Mouse (Mus musculus): ENCODE data around the gene Dop1a. TPM values are rescaled to one million over a fixed set of nuclear protein-coding genes. Genes with fewer than 3 reads are reported as not detected.
A peak's percentile ranks its signal among the peaks of the same experiment; 100 is the strongest.

The Dop1a gene
- polyA plus RNA-seq (2016; fragmentation: Nextera tagmentation; extraction: Ambion mirVana), result 6.7 and 10.1 TPM in 2 replicates

DNA sequence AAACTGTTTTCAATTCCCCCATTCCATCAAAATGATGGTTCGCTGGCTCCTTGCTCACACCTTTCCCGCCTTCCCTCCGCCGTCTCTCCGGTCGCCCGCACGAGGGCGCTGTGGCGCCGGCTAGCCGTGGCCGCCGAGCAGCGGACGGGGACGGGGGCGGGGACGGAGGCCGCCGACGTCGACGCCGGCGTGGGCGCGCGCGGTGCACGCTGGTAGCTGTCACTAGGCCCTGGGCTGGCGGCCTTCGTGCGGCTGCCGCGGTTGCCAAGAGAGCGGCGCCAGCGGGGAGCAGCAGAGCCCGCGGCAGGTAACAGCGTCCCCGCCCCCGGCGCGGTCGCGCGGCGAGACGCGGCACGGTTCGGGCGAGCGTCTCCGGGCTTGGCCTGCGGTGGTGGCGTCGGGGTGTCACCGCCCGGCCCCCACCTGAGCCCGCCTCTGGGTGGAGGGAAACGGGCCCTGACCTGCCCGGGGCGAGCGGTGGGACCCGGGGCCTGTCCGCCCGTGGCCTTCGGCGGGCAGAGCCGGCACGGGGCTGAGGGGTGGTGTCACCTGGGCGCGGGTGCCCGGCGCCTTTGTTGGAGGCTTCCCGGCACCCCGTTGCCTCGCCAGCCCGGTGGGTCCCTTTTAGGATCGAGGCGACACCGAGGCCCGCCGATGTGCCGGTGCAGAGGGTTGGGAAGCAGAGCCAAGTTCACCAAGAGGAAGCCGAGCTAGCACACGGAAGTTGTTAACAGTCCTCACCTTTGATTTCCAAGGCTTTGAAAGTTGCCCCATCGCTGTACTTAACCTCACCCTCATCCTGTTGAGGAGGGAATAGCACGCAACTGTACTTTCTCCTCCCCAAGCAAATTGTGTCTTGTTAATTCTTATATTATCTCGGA is at the start of gene Dop1a:
Gene Dop1a (plus strand): TSS at position 165 of the 881 bp plus-strand sequence.
- peak within 1 kb of the TSS; percentile 80 for H3K27ac ChIP-seq (replicated peaks)

DNA sequence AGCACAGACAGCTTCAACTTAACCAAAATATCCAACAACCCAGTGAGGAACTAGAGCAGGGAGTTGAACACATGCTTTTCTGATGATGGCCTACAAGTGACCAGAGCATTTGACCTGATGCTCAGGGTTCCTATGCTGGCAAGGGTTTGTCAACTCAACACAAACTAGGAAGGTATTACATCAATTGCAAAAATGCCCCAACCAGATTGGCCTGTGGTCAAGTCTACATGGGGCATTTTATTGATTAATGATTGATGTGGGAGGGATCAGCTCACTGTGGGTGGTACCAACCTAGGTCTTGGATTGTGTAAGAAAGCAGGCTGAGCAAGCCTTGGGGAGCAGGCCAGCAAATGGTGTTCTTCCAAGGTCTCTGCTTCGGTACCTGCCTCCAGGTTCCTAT is 49.0 kb upstream of the Dop1a start:
- Histone ChIP-seq H3K4me1 (no peaks in the 10 kb centered on the region), H3K27ac (replicated peaks) (no peak overlapping the region), H3K4me3 (no peak overlapping the region), H3K27me3 (ENCODE audit: low read depth, poor library complexity, severe bottlenecking) (no peaks in the 10 kb centered on the region), H3K9me3 (replicated peaks) (no peaks in the 10 kb centered on the region), H3K36me3 (peaks cover 3% of the 10 kb centered on the region; the same call in 1 of the 2 replicates)
- 91% methylated on average over 1 of the region's 1 CpGs for WGBS
- DNase-seq (ENCODE audit: low spot score), result no peak

More for the DNA sequence above, at the start of gene Dop1a:
- WGBS, result 1% methylated on average over 89 of the region's 93 CpGs
- H3K36me3 ChIP-seq, result no peaks in the 10 kb centered on the region
- peaks cover 16% of the 10 kb centered on the region for H3K4me1 ChIP-seq
- DNase-seq (ENCODE audit: low spot score), result peak; percentile 89
- H3K27me3 ChIP-seq (ENCODE audit: low read depth, poor library complexity, severe bottlenecking), result peaks cover 23% of the 10 kb centered on the region
- no peaks in the 10 kb centered on the region for H3K9me3 ChIP-seq (replicated peaks)
- H3K4me3 ChIP-seq, result peak within 1 kb of the TSS; percentile 81

DNA sequence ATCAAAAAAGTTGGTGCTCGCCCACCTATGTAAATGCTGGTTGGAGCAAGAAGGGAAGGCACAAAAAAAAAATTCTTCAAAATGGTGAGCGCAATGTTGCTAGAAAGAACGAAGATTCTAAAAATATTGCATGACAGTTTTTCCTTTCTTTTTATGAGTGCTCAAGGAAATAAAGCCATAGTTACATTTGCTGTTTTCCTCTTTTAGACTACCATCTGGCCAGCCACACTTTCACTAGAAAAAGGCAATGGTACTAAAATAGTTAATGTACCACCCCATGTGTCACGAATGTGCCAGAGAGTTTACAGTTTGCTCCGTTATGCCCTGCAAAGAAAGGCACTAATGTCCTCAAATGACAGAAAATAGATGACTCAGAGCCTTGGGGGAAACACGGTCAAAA is 47.6 kb upstream of the Dop1a start:
- no peak overlapping the region for H3K4me3 ChIP-seq
- H3K9me3 ChIP-seq (replicated peaks), result no peaks in the 10 kb centered on the region
- H3K4me1 ChIP-seq, result no peaks in the 10 kb centered on the region
- DNase-seq (ENCODE audit: low spot score), result no peak
- no peaks in the 10 kb centered on the region for H3K27me3 ChIP-seq (ENCODE audit: low read depth, poor library complexity, severe bottlenecking)
- no peak overlapping the region for H3K27ac ChIP-seq (replicated peaks)
- peaks cover 3% of the 10 kb centered on the region; the same call in 1 of the 2 replicates for H3K36me3 ChIP-seq
- WGBS, result 91% methylated on average over 6 of the region's 6 CpGs

DNA sequence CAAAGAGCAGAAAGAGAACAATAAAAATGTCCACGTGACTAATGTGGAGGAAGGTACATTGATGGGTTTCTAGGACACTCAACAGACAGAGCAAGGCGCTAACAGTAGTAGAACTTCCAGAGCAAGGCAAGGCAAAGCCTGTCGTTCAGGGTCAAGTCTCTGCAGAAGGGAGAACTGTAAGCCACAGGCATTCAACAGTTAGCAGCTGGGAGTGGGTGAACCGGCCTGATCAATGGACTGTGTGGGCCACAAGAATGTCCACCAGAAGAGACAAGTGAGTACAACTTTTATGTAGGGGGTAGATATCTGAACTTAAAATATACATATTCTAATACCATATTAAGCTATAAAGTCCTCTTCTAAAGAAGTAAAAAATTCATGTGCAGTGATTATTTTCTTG is 43.6 kb upstream of the Dop1a start:
- Histone ChIP-seq H3K4me3 (no peak overlapping the region), H3K9me3 (replicated peaks) (no peaks in the 10 kb centered on the region), H3K36me3 (no peaks in the 10 kb centered on the region), H3K27ac (replicated peaks) (no peak overlapping the region), H3K4me1 (no peaks in the 10 kb centered on the region), H3K27me3 (ENCODE audit: low read depth, poor library complexity, severe bottlenecking) (no peaks in the 10 kb centered on the region)
- 88% methylated on average over 4 of the region's 4 CpGs for WGBS
- no peak for DNase-seq (ENCODE audit: low spot score)

DNA sequence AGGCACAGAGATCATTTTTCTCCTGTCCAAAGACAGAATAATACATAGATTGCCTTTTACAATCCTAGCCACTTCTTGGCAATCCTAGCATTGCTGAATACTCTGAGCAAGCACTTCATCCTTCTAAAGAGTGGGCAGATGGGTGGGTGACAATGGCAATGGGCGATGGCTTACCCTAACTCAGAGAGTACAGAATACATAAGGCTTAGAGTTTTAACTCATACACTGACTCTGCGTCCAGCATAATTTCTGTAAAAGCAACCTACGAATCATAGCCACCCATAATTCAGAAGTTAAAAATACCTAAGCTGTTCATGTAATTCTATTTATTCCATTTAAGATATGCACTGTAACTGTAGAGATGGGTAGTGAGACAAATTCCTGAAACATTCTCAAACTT is 31.4 kb upstream of the Dop1a start:
- Histone ChIP-seq H3K4me3 (no peak overlapping the region), H3K4me1 (peaks cover 16% of the 10 kb centered on the region), H3K27me3 (ENCODE audit: low read depth, poor library complexity, severe bottlenecking) (no peaks in the 10 kb centered on the region), H3K36me3 (0 out of 2 replicates have a peak, but pooled peaks cover 3% of the 10 kb centered on the region), H3K9me3 (replicated peaks) (no peaks in the 10 kb centered on the region), H3K27ac (replicated peaks) (no peak overlapping the region)
- no peak for DNase-seq (ENCODE audit: low spot score)
- 95% methylated on average over 3 of the region's 3 CpGs for WGBS

DNA sequence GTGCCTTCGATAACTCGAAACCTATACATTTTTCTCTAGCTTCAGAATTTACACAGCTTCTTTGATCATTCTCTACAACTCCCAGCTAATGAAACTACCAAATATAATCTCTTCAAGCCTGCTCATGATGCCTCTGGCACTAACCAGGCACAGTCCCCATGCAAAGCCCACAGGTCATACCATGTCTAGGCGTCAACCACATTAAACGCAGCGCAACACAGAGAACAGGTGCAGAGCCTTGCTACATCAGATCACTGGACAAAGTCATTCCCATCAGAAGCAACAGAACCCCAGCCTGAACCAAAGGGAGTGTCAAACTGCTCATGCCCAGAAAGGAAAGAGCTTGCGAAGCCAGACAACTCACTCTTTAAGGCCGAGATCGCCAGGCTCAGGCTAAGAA is 30.3 kb upstream of the Dop1a start:
- Histone ChIP-seq H3K36me3 (0 out of 2 replicates have a peak, but pooled peaks cover 3% of the 10 kb centered on the region), H3K4me1 (peaks cover 16% of the 10 kb centered on the region), H3K9me3 (replicated peaks) (no peaks in the 10 kb centered on the region), H3K27me3 (ENCODE audit: low read depth, poor library complexity, severe bottlenecking) (no peaks in the 10 kb centered on the region), H3K4me3 (no peak overlapping the region), H3K27ac (replicated peaks) (no peak overlapping the region)
- no peak for DNase-seq (ENCODE audit: low spot score)
- 97% methylated on average over 8 of the region's 8 CpGs for WGBS

DNA sequence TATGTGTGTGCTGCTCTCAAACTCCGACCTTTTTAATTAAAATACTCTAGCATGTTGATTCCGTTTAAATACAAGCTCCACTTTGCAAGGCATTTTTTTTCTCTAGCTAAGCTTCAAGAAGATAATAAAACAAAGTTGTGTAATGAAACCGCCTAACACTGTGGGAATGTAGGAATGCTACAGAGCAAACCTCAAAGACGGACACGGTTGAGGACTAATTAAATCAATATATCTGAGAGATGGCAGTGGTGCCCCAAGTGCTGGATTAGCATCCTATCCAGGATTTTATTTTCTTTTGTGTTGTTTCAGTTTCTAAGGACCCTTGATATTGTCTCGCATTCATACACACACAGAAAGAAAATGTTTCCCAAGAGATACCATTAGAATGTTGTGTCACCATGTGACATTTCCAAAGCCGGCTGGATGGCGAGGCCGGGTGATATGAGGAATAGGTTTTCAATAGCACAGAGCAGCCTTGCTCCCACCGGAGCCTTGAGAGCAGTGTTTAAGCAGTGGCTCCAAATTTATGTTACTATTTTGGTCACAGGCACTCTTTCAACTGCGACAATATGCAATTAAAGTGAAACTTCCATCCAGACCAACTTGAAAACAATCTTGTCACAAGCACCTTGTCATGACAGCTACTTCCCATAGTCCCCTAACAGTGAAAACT is 28.5 kb upstream of the Dop1a start:
- no peak for DNase-seq (ENCODE audit: low spot score)
- H3K4me1 ChIP-seq, result peaks cover 16% of the 10 kb centered on the region
- H3K9me3 ChIP-seq (replicated peaks), result no peaks in the 10 kb centered on the region
- no peaks in the 10 kb centered on the region for H3K27me3 ChIP-seq (ENCODE audit: low read depth, poor library complexity, severe bottlenecking)
- H3K4me3 ChIP-seq, result no peak overlapping the region
- H3K27ac ChIP-seq (replicated peaks), result no peak overlapping the region
- no peaks in the 10 kb centered on the region for H3K36me3 ChIP-seq
- whole genome bisulfite sequencing, result 67% methylated on average over 11 of the region's 11 CpGs

DNA sequence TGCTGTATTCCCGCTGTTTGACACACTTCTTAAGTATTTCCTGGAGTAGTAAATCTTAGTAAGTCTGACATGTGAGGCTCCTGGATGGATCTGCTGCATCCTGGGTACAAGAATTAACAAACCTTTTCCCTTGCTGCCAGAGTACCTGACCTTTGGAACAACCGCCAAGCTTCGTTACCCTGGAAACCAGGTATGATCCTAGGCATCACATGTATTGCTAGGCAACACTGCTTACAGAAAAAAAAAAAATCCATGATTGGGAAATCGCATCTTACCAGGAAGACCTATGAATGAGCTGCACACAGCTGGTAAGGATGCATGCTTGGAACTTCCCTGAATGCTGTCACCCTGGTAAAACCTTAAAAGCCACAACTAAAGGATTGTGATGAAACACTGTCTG is 24.7 kb upstream of the Dop1a start:
- Histone ChIP-seq H3K4me1 (peaks cover 16% of the 10 kb centered on the region), H3K4me3 (no peak overlapping the region), H3K27me3 (ENCODE audit: low read depth, poor library complexity, severe bottlenecking) (peaks cover 6% of the 10 kb centered on the region; the same call in 1 of the 2 replicates), H3K9me3 (replicated peaks) (no peaks in the 10 kb centered on the region), H3K27ac (replicated peaks) (no peak overlapping the region), H3K36me3 (peaks cover 5% of the 10 kb centered on the region; the same call in 1 of the 2 replicates)
- DNase-seq (ENCODE audit: low spot score), result no peak
- WGBS, result 93% methylated on average over 4 of the region's 4 CpGs

DNA sequence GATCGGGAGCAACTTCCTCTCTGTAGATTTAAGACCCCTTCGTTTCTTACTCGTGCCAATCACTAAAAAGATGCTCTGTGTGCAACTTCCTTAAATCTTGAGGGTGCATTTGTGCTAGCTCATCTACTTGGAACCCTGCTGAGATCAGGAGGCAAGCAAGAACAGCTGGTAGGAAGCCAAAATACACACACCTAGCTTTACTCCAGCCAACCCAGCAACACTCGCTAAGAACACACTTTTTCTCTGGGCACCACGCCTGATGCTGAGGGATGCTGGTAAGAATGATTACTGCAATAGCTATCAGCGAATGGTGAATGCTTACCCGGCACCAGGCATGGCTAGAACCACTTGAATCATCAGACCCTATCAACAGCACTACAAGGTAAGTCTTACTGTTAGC is 20.1 kb upstream of the Dop1a start:
- Histone ChIP-seq H3K27me3 (ENCODE audit: low read depth, poor library complexity, severe bottlenecking) (peaks cover 26% of the 10 kb centered on the region; the same call in 1 of the 2 replicates), H3K4me3 (no peak overlapping the region), H3K27ac (replicated peaks) (no peak overlapping the region), H3K36me3 (peaks cover 5% of the 10 kb centered on the region; the same call in 1 of the 2 replicates), H3K9me3 (replicated peaks) (no peaks in the 10 kb centered on the region), H3K4me1 (peaks cover 35% of the 10 kb centered on the region)
- WGBS, result 88% methylated on average over 7 of the region's 7 CpGs
- no peak for DNase-seq (ENCODE audit: low spot score)

DNA sequence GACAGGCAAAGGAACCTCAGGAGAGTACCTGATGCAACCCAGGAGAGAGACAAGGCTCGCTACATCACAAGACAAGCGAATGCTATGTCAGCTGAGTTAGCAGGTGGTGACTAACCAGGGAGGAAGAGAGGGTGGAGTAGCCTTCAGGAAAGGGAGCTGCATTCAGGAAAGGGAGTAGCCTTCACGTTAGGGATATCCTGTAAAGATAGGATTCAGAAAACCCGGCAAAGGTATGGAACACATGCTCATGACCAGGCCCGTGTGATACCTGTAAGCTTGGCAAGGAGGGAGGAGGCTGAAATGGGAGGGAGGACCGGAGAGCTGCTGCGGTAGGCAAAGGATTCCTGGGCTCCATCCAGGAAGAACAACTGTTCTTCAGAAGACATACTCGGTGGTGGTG is 19.5 kb upstream of the Dop1a start:
- H3K36me3 ChIP-seq, result peaks cover 5% of the 10 kb centered on the region; the same call in 1 of the 2 replicates
- 92% methylated on average over 8 of the region's 8 CpGs for WGBS
- no peak overlapping the region; the same call in 1 of the 2 replicates for H3K27ac ChIP-seq (replicated peaks)
- H3K4me3 ChIP-seq, result no peak overlapping the region
- peaks cover 35% of the 10 kb centered on the region for H3K4me1 ChIP-seq
- peaks cover 26% of the 10 kb centered on the region; the same call in 1 of the 2 replicates for H3K27me3 ChIP-seq (ENCODE audit: low read depth, poor library complexity, severe bottlenecking)
- H3K9me3 ChIP-seq (replicated peaks), result no peaks in the 10 kb centered on the region
- no peak for DNase-seq (ENCODE audit: low spot score)

DNA sequence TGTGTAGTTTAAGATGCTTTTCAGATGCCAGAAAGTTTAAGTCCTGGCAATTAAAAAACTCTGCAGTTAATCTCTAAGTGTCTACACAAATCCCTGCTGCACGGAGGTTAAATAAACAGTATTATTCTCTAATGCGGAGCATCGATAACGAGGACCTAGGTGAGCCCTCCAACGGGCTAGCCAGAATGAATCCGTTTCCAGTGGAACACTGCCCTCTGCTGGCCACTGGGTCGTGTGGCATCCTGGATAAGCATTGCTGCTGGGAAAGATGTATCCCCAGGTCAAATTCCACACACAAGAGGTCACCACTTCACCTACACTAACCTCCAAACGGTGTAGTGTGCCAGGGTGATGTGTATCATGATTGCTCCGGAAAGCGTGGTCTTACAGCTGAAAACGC is 17.4 kb upstream of the Dop1a start:
- Histone ChIP-seq H3K27ac (replicated peaks) (no peak overlapping the region), H3K4me1 (peaks cover 35% of the 10 kb centered on the region), H3K9me3 (replicated peaks) (no peaks in the 10 kb centered on the region), H3K36me3 (peaks cover 5% of the 10 kb centered on the region; the same call in 1 of the 2 replicates), H3K27me3 (ENCODE audit: low read depth, poor library complexity, severe bottlenecking) (peaks cover 26% of the 10 kb centered on the region; the same call in 1 of the 2 replicates), H3K4me3 (no peak overlapping the region)
- 8% methylated on average over 11 of the region's 11 CpGs for WGBS
- peak; percentile 84 for DNase-seq (ENCODE audit: low spot score)

DNA sequence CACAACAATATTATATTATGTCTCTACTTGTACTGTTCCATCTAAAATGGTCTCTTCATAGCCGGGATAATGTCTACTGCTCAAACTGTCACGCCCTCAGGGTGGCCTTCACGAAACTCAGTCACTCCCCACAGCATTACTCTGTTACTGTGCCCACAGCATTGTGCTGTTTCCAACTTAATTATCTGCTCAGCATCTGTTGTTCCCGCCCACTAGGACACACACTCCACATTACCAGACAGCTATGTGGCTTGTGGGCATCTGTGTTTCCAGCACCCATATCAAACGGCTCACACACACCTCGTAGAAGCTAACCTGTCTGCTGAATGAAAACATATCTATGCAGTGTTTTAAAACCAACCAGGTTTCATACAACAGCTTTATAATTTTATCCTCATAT is 15.9 kb upstream of the Dop1a start:
- Histone ChIP-seq H3K9me3 (replicated peaks) (no peaks in the 10 kb centered on the region), H3K27me3 (ENCODE audit: low read depth, poor library complexity, severe bottlenecking) (peaks cover 26% of the 10 kb centered on the region; the same call in 1 of the 2 replicates), H3K27ac (replicated peaks) (no peak overlapping the region), H3K36me3 (no peaks in the 10 kb centered on the region), H3K4me3 (no peak overlapping the region), H3K4me1 (peaks cover 35% of the 10 kb centered on the region)
- no peak for DNase-seq (ENCODE audit: low spot score)
- WGBS, result 54% methylated on average over 6 of the region's 6 CpGs
